Mouse (Mus musculus) gastrocnemius, adult 8-10 months (tissue): ENCODE data around the gene A1bg. TPM values are rescaled to one million over a fixed set of nuclear protein-coding genes. Genes with fewer than 3 reads are reported as not detected.

Experiments
- DNase-seq, 2 experiments: peaks; one replicate each; pipeline ENCODE4 v3.0.0; 2022; ENCODE audit warnings: low spot score in 2 of 2
- total RNA-seq, 4 experiments: library from RNA; stranded (reverse); gene quantifications; 2 replicates each; pipeline ENCODE4 v1.2.4; 2022

A1bg gene
- not detected for total RNA-seq

DNA sequence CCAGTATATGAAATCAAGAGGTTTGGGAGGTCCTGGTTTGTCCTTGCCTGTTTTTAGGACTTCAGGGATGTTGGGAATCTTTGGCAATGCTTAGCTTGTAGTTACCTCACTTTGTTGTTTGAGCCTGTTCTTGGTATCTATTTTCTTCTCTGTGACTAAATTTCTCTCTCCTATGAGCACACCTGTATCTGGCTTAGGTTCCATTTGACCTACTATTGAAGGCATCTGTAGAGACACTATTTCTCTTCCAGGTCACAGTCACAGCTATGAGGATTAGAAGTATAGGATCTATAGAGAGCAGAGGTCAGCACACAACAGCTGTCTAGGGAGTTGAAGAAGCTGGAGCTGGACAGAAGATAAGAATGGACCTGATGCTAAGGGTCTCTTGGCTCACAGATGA is at the start of gene A1bg:
TSS of gene A1bg (minus strand) at position 101 of the 400 bp plus-strand sequence.
- DNase-seq, result no peak

GRCm38 (mm10) chr15:60968549-60968861 is 45.7 kb upstream of the A1bg start:
- no peak for DNase-seq

DNA sequence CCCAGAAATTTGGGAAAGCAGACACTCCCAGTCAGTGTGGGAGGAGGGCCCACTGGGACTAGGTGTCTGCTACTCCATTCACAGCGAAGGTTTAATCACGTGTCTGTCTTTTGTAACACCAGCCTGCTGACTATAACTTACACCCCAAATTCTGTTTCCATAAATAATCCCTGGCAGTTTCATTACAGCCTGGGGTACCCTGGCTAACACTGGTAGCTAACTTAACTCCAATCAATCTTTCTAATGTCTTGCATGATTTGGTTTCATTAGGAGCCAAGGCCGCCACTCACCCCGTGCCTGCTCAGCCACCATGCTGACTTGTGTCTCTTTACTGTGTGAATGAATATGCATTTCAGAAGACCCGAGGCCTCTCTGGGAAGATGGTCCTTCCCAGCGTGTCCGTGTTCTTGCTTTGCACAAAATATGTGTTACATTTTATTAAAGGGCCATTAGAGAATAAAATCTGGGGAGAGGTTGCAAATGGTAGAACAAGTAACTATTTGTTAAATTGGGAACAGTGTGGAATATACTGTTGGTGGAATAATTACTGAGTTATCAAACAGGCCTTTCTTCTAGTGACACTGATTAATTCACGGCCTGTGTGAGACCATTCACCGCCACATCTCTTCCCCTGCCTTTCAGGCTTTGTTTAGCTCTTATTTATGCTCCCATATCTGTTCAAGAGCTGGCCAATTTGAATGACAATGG is 45.2 kb upstream of the A1bg start:
- DNase-seq, result no peak

DNA sequence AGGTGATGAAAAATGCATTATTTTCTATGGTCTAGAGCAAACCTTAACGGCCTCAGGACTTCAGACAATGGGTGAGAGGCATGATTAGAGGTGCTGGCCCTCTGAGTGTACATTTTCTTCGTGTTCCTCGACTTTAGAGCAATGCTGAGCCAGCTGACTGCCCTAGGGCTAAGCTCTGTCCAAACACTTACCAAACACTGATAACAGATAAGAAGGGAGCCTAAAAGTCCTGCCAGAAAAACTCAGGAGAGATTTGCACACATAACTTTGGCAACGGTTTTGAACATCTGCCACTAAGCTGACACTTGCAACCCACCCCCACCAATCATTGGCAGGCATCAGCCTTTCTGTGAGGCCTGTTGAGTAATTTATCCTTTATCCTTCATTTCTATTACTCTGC is 2.9 kb upstream of the A1bg start:
- DNase-seq, result no peak

GRCm38 (mm10) chr15:60903763-60904697 is 18.8 kb downstream of the A1bg start:
- no peak for DNase-seq

GRCm38 (mm10) chr15:60898187-60898965 is 24.4 kb downstream of the A1bg start:
- DNase-seq, result no peak

DNA sequence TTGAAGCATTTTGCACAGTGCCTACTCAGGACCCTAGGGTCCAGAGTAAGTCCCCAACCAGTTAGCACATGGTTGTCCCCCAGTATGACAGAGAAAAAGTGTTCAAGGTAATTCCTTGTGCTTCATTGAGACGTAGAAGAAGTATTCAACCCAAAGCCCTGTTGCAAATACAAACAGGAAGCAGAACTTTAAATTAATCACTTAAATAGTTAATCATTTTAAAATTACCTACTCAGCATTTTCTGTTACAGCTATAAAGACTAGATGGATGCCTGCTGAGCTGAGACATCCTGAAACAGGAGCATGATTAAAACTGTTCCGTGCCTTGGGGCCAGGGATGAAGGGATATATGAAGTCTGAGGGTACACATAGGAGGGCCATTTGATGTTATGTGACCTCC is 26.8 kb downstream of the A1bg start:
- no peak for DNase-seq

DNA sequence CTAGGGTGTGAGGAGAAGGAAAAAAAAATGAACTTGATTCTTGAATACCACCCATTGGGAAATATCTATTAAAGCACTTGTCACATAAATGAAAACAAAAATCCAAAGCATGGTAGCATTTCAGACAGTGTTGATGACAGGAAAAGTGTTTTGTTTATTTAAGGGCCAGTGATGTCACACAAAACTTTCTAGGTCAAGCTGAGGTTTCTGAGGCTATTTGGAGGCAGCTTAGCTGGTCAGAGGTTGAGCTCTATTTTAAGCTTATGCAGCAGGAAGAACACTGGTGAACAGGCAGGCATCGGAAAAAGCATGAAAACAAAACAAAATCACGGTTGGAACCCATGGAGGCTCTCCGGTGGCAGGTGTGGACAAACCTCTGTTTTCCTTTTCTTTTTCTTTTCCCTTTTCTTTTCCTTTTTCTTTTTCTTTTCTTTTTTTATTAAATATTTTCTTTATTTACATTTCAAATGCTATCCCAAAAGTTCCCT is 29.8 kb downstream of the A1bg start:
- peak in 1 of 2 experiments; percentile 2 for DNase-seq

- DNase-seq, result no peak
Observed at GRCm38 (mm10) chr15:60888724-60889123, 34.1 kb downstream of the A1bg start.

DNA sequence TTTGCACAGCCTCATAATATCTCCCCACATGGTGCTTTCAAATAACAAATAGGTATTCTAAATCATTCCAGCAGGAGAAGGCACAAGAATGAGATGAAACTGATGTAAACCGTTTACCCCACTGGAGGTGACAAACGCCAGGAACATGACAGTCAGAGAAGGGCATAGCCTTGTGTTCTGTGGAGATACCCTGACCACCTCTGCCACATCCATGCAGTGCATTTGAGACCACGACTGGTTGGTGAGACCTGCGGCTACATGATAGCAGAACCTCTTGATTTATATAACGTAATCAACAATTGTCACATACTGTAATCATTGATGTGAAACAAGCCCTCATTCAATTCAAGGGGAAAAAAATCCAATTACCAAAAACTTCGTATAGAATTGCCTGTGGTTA is 47.1 kb downstream of the A1bg start:
- no peak for DNase-seq

DNA sequence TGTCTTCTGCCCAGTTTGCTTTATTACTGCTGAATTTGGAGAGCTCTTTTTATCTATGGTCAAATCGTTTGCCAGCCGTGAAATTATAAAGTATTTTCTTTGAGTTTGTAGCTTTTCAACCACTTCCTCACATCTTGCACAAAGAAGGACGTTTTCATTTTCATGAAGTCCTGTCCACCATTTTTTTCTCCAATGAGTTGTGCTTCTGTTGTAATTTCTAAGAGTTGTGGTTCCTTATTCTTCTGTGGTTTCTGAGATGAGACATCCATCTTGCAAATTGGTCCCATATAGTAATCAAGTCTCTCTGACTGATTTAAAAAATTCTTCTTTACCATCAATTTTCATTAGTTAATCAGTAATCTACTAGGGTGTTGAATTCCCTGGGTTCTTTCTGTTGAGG is 60.4 kb downstream of the A1bg start:
- no peak for DNase-seq

DNA sequence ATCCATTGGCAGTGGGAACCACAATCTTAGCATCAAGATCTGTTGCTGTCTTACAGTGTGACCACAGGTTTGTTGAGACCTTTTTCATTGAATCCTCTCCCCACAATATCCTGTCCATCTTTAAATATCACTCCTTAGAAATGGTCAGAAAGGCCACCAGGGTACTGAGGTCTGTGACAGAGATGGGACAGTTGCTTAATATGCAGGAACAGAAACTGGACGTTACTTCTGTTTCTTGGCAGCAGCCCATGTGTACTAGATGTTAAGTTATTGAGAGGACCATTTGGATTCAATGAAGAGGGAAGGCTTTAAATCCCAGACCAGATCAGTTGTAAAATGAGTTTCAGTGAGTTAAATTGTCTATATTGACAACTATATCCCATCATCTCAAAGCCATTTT is 67.7 kb downstream of the A1bg start:
- DNase-seq, result no peak

GRCm38 (mm10) chr15:60854151-60854550 is 68.7 kb downstream of the A1bg start:
- DNase-seq, result no peak

DNA sequence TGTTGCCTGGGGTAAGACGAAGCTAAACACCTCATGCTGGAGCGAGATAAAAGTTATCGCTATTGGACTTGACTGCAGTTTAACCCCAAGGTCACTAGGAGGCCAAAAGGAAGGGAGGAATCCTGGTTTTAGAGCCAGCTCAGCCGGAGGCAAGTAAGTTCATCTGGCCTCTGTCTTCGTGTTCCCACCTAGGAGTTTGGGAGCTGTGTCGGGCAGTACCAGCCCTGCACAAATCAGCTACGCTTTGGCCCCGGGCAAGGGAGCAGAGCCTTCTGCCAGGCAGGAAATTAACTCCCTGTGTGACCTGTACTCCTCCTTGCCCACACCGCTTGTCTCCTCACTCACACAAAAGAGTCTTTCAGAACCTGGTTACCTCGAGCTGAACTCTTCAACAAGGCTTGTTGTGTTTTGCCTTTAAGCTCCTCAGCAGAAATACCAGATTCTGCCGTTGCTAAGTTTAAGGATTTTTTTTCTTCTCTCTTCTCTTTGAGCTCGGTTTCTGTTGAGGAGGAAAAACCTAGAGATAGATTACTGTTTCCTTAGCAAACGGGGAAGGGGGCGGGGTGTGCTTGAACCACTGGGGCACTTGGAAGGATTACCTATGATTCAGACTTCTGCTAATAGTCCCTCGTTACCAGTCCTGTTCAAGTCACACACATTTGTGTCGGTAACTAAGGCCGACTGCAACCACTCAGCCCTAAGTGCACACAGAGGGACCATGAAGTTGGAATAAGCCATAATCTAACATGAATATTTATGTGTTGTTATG is 69.4 kb downstream of the A1bg start, which contains the start of gene Fam84b:
TSS of gene Fam84b (minus strand) at position 548 of the 769 bp plus-strand sequence.
- DNase-seq, result no peak

GRCm38 (mm10) chr15:60848630-60849029 is 74.2 kb downstream of the A1bg start:
- DNase-seq, result no peak

Other genes starting within 250 kb of the A1bg start
- 1 to 10 TPM; 1.9 to 2.6 (median 2.0) TPM for gene Fam84b, start 69.2 kb downstream of the A1bg start, total RNA-seq